Mouse (Mus musculus): Measurements from ENCODE around the gene Rhox3h. TPM values are rescaled to one million over a fixed set of nuclear protein-coding genes. Genes with fewer than 3 reads are reported as not detected.
"Not testable (repeated sequence)": the region's sequence is repeated elsewhere in the genome, so short reads cannot be mapped to it uniquely, and the experiment has no call there.

Gene Rhox3h
- not detected in 2 replicates for total RNA-seq (2014; fragmentation: Nextera tagmentation)
- not detected in 2 replicates for total RNA-seq (2017)
- polyA plus RNA-seq (2012): not detected in 2 replicates

DNA sequence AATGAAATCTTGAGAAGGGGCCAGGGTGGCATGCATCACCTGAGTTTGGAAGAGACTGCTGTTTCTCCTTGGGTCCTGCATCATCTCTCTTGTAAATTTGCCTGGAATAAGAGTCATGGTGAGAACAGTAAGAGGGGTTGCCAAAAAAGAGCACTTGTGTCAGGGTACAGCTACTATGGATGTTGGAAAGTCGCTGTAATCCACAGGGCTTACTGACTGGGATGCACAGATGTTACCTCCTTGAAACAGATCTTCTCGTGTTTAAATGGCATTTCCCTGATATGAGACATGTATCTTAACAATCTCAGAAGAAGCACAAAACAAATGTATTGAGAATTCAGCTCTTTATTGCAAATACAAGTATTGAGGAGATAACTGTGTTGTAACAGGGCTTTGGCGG, at the start of gene Rhox3h:
TSS of gene Rhox3h (minus strand) at position 101 of the 400 bp plus-strand sequence.
- H3K36me3 ChIP-seq (replicated peaks); H3K4me3 ChIP-seq (ENCODE audit: low read depth, low read length); H3K4me1 ChIP-seq (ENCODE audit: insufficient read depth, low read depth, low read length); DNase-seq (ENCODE audit: low spot score); H3K27me3 ChIP-seq (ENCODE audit: insufficient read depth, low read length); ATAC-seq (ENCODE audit: extremely low read depth, insufficient number of reproducible peaks, low FRiP score, poor library complexity, severe bottlenecking); H3K9me3 ChIP-seq (replicated peaks): not testable (repeated sequence)

- Histone ChIP-seq H3K4me3 (ENCODE audit: low read depth, low read length) (no peak overlapping the region), H3K36me3 (replicated peaks) (no peaks in the 10 kb centered on the region), H3K4me1 (ENCODE audit: insufficient read depth, low read depth, low read length) (no peaks in the 10 kb centered on the region), H3K27me3 (ENCODE audit: insufficient read depth, low read length) (no peaks in the 10 kb centered on the region), H3K9me3 (replicated peaks) (no peaks in the 10 kb centered on the region)
- no peak for ATAC-seq (ENCODE audit: extremely low read depth, insufficient number of reproducible peaks, low FRiP score, poor library complexity, severe bottlenecking)
- TF ChIP-seq POLR2AphosphoS5 (IDR thresholded peaks at IDR 0.05; ENCODE audit: insufficient replicate concordance, low read depth, low read length) (no peak), CTCF (IDR thresholded peaks at IDR 0.05; ENCODE audit: low read depth, low read length) (no peak), GATA2 (IDR thresholded peaks at IDR 0.05; ENCODE audit: borderline replicate concordance, low read depth, low read length) (no peak), GATA1 (IDR thresholded peaks at IDR 0.05; ENCODE audit: borderline replicate concordance, low read length) (no peak), TAL1 (conservative IDR thresholded peaks at IDR 0.05; ENCODE audit: low read depth, low read length) (no peak)
- DNase-seq (ENCODE audit: low spot score): no peak
Observed at GRCm38 (mm10) chrX:37701821-37702387, 33.3 kb upstream of the Rhox3h start.

- Histone ChIP-seq H3K27me3 (ENCODE audit: insufficient read depth, low read length) (no peaks in the 10 kb centered on the region), H3K9me3 (replicated peaks) (no peaks in the 10 kb centered on the region), H3K36me3 (replicated peaks) (no peaks in the 10 kb centered on the region), H3K4me1 (ENCODE audit: insufficient read depth, low read depth, low read length) (no peaks in the 10 kb centered on the region), H3K4me3 (ENCODE audit: low read depth, low read length) (no peak overlapping the region)
- ATAC-seq (ENCODE audit: extremely low read depth, insufficient number of reproducible peaks, low FRiP score, poor library complexity, severe bottlenecking) (no peak), DNase-seq (ENCODE audit: low spot score) (no peak)
- TF ChIP-seq GATA1 (IDR thresholded peaks at IDR 0.05; ENCODE audit: borderline replicate concordance, low read length) (no peak), POLR2AphosphoS5 (IDR thresholded peaks at IDR 0.05; ENCODE audit: insufficient replicate concordance, low read depth, low read length) (no peak), TAL1 (conservative IDR thresholded peaks at IDR 0.05; ENCODE audit: low read depth, low read length) (no peak), CTCF (IDR thresholded peaks at IDR 0.05; ENCODE audit: low read depth, low read length) (no peak), GATA2 (IDR thresholded peaks at IDR 0.05; ENCODE audit: borderline replicate concordance, low read depth, low read length) (no peak)
Observed at GRCm38 (mm10) chrX:37692261-37692660, 23.7 kb upstream of the Rhox3h start.

- DNase-seq (ENCODE audit: low spot score) (no peak), ATAC-seq (ENCODE audit: extremely low read depth, insufficient number of reproducible peaks, low FRiP score, poor library complexity, severe bottlenecking) (no peak)
- Histone ChIP-seq H3K36me3 (replicated peaks) (no peaks in the 10 kb centered on the region), H3K4me3 (ENCODE audit: low read depth, low read length) (no peak overlapping the region), H3K4me1 (ENCODE audit: insufficient read depth, low read depth, low read length) (no peaks in the 10 kb centered on the region), H3K27me3 (ENCODE audit: insufficient read depth, low read length) (no peaks in the 10 kb centered on the region), H3K9me3 (replicated peaks) (peaks cover 26% of the 10 kb centered on the region)
- TF ChIP-seq POLR2AphosphoS5 (IDR thresholded peaks at IDR 0.05; ENCODE audit: insufficient replicate concordance, low read depth, low read length) (no peak), TAL1 (conservative IDR thresholded peaks at IDR 0.05; ENCODE audit: low read depth, low read length) (no peak), CTCF (IDR thresholded peaks at IDR 0.05; ENCODE audit: low read depth, low read length) (no peak), GATA2 (IDR thresholded peaks at IDR 0.05; ENCODE audit: borderline replicate concordance, low read depth, low read length) (no peak), GATA1 (IDR thresholded peaks at IDR 0.05; ENCODE audit: borderline replicate concordance, low read length) (no peak)
Observed at GRCm38 (mm10) chrX:37683031-37683715, 14.6 kb upstream of the Rhox3h start.

GRCm38 (mm10) chrX:37673177-37673576, 4.6 kb upstream of the Rhox3h start, which contains the start of gene Rhox2h:
Gene Rhox2h (minus strand): TSS chrX:37673277.
- ATAC-seq (ENCODE audit: extremely low read depth, insufficient number of reproducible peaks, low FRiP score, poor library complexity, severe bottlenecking); H3K9me3 ChIP-seq (replicated peaks); H3K4me1 ChIP-seq (ENCODE audit: insufficient read depth, low read depth, low read length); H3K4me3 ChIP-seq (ENCODE audit: low read depth, low read length); H3K27me3 ChIP-seq (ENCODE audit: insufficient read depth, low read length); DNase-seq (ENCODE audit: low spot score); H3K36me3 ChIP-seq (replicated peaks): not testable (repeated sequence)

DNA sequence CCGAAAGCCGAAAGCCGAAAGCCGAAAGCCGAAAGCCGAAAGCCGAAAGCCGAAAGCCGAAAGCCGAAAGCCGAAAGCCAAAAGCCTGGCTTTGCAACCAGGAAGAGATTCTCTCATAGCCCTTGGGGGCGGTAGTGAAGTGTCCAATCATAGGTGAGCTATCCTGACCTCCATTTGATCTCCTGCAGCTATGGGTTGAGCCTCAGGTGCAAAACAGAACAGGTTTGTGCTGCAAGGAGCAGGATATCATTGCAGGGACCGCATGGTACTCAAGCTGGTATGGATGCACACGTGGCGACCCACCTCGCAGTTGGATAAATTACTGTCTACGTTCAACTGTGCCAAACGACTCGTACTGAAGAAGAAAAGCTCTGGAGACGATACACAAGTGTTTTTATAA, 17.3 kb downstream of the Rhox3h start, which contains the start of gene Rhox4g:
TSS of gene Rhox4g (minus strand) at position 101 of the 400 bp plus-strand sequence.
- H3K4me1 ChIP-seq (ENCODE audit: insufficient read depth, low read depth, low read length); H3K4me3 ChIP-seq (ENCODE audit: low read depth, low read length); H3K27me3 ChIP-seq (ENCODE audit: insufficient read depth, low read length); DNase-seq (ENCODE audit: low spot score); ATAC-seq (ENCODE audit: extremely low read depth, insufficient number of reproducible peaks, low FRiP score, poor library complexity, severe bottlenecking); H3K36me3 ChIP-seq (replicated peaks); H3K9me3 ChIP-seq (replicated peaks): not testable (repeated sequence)

DNA sequence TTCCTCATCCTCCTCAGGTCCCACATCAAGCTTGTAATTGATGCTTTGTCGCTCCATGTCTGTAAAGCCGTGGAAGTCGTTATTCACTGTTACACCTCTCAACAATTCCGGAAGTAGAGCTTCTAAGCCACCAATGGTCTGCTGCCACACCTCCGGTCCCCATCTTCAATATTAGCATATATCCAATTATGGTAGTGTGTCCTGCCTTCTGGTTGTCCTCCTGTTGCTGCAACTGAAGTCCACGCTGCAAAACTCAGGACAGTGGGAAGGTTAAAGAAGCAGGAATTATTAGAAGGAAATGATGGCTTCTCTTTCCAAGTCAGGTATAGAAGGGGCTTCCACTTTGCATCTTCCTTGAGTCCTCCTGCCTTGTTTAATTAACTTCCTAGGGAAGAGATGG, 25.2 kb downstream of the Rhox3h start, which contains the start of gene Rhox2g:
TSS of gene Rhox2g (minus strand) at position 101 of the 400 bp plus-strand sequence.
- ATAC-seq (ENCODE audit: extremely low read depth, insufficient number of reproducible peaks, low FRiP score, poor library complexity, severe bottlenecking); H3K4me1 ChIP-seq (ENCODE audit: insufficient read depth, low read depth, low read length); H3K36me3 ChIP-seq (replicated peaks); H3K9me3 ChIP-seq (replicated peaks); DNase-seq (ENCODE audit: low spot score); H3K4me3 ChIP-seq (ENCODE audit: low read depth, low read length); H3K27me3 ChIP-seq (ENCODE audit: insufficient read depth, low read length): not testable (repeated sequence)

DNA sequence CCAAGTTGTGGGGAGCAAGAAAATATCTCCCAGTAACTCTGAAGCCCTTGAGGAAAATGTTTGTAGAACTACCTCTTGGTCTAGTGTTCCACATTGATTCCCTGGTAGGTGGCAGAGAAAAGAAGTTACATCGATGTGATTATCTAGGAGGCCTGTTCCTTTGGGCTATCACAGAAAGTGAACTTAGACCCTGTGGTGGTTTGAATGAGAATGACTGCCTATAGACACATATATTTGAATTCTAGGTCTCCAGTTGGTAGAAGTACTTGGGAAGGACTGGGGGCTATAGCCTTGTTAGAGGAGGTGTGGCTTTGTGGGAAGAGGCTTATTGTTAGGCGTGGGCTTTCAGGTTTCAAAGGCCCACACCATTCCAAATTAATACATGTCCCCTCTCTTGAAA, 40.1 kb downstream of the Rhox3h start, which contains the start of gene Rhox3g:
TSS of gene Rhox3g (minus strand) at position 101 of the 400 bp plus-strand sequence.
- not testable (repeated sequence) for H3K4me1 ChIP-seq (ENCODE audit: insufficient read depth, low read depth, low read length); H3K27me3 ChIP-seq (ENCODE audit: insufficient read depth, low read length); H3K36me3 ChIP-seq (replicated peaks); H3K9me3 ChIP-seq (replicated peaks); DNase-seq (ENCODE audit: low spot score); ATAC-seq (ENCODE audit: extremely low read depth, insufficient number of reproducible peaks, low FRiP score, poor library complexity, severe bottlenecking); H3K4me3 ChIP-seq (ENCODE audit: low read depth, low read length)

Measured in G1E (cell line).